Mouse (Mus musculus) left cerebral cortex, adult 18-20 months (tissue): ENCODE results near the gene Iglon5. TPM values are rescaled to one million over a fixed set of nuclear protein-coding genes. Genes with fewer than 3 reads are reported as not detected.

ENCODE experiments used
- DNase-seq, 2 experiments: peaks; one replicate each; pipeline ENCODE4 v3.0.0; 2021 to 2022; ENCODE audit warnings: low spot score in 2 of 2, mixed read lengths in 1 of 2
- long read RNA-seq, 2 experiments: library from polyadenylated mRNA; stranded (forward); transcript quantifications; one replicate each; pipeline ENCODE4 v2.0.0; 2021
- total RNA-seq, 2 experiments: library from RNA; stranded (reverse); gene quantifications; 2 replicates each; pipeline ENCODE4 v1.2.3; 2021

Iglon5 gene
- total RNA-seq, result 10 to 100 TPM; 20.6 to 24.9 TPM
- long read RNA-seq, experiment 1, partial matches to known transcripts, result 1 of 7 reads
- long read RNA-seq, experiment 1, other reads (novel, unspliced or antisense), result 5 of 7 reads
- long read RNA-seq, experiment 2, partial matches to known transcripts, result 1 of 6 reads
- long read RNA-seq, experiment 2, other reads (novel, unspliced or antisense), result 4 of 6 reads

- DNase-seq, result peak in 1 of 2 experiments; percentile 17
Observed at GRCm38 (mm10) chr7:43489631-43490125, at the start of gene Iglon5. TSS of gene Iglon5 (minus strand) at chr7:43490075.

DNA sequence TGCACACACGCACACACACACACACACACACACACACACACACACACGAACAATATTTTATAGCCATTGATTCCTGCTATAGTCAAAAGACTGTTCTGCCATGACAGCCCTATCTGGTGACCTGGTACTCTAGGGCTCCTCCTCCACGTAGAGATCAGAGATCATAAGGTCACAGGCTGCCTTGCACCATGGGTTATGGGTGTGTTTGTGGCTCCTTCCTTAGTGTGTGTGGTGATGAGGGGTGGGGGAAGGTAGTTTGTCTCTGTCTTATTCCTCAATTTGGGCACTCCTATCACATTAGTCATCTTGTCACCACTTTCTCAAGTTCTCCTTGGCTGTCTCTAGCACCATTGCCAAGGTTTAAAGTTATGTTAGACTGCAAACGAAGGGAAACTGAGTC is 48.6 kb upstream of the Iglon5 start:
- DNase-seq, result no peak

- no peak for DNase-seq
Observed at GRCm38 (mm10) chr7:43532936-43533505, 43.1 kb upstream of the Iglon5 start.

- DNase-seq, result no peak
Observed at GRCm38 (mm10) chr7:43530216-43530785, 40.4 kb upstream of the Iglon5 start.

DNA sequence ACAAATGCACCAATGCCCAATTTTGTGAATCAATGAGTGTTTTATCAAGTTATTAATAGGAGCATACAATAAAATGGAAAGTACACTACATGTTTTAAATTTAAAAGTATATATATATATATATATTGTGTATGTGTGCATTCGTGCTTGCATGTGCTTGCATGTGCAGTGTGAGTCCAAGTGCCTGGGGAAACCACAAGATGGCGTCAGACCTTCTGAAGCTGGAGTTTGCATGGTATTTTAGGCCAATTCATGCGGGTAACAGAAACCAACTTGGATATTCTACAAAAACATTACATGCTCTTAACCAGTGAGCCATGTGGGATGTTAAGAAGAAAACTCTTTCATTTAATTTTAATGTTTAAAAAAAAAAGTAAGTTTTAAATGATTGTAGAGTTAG is 35.4 kb upstream of the Iglon5 start:
- DNase-seq, result no peak

DNA sequence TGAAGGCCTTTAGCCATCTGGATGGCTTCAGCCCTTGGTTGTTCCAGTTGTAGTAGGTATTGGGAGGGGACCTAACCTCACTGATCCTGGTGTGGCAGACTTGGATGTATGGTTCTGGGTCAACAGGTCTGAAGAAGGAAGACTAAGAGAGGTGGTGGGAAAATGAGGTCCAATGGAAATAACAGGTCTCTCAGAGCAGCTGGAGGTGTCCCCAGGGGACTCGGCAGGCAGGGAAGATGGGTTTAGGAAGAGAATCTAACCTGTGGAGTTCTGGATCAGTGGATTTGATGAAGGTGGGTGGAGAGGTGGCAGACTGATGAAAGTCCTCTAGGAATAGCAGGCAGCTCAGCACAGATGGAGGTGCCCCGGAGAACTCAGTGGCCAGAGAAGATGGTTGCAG is 32.9 kb upstream of the Iglon5 start:
- DNase-seq, result no peak

DNA sequence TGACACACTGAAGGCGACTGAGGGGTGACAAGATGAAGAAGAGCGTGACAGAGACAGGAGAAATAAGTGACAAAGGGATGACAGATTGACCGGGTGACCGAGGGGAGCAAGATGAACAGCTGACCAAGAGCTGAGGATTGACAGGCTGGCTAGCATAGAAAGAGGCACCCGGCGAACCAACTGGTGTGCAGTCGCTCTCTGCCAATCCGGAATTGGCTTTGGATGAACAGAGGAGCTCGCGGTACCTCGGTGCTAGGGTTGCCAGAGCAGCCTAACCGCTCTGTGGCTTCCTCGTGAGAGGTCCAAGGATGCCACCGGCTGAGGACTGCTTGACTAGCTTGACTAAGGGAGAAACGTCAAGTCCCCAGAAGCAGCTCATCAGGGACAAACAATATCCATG is 28.5 kb upstream of the Iglon5 start:
- DNase-seq, result no peak

DNA sequence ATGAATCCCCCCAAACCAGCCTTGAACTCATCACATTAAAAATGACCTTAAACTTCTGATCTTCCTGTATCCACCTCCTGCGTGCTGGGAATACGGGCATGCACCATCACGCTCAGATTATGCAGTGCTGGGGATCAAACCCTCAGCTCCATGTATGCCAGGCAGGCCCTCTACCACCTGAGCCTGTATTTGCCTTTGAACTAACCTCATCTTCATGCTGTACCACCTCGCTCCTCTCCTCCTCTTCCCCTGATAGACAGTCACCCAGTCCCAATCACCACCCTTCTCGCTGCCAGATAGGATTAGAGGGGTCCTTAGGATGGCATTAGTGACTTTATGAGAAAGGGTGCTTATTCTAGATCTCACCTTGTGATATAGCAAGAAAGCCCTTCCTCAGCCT is 25.2 kb upstream of the Iglon5 start:
- DNase-seq, result no peak

GRCm38 (mm10) chr7:43512519-43512918 is 22.6 kb upstream of the Iglon5 start:
- DNase-seq, result no peak

GRCm38 (mm10) chr7:43511707-43512478 is 22.0 kb upstream of the Iglon5 start:
- no peak for DNase-seq

GRCm38 (mm10) chr7:43495343-43496021 is 5.6 kb upstream of the Iglon5 start:
- DNase-seq, result peak; percentile 73 to 75

DNA sequence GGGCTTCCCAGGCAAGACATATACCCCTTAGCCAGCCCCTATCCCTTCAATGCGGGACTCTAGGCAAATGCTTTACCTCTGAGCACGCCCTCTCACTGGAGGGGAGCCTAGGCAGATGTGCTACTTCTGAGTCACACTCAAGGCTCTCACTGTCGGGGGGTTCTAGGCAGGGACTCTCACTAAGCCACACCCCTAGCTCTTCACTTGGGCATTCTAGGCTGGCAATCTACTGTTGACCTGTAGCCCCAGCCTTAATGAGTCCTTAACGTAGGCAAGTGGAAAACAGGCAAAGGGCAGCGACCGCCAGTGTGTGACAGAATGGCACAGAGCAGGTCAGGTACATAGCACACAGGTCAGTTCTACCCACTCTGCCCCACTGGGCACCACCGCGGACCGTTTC is 986 bp upstream of the Iglon5 start:
- DNase-seq, result no peak

- peak; percentile 74 to 81 for DNase-seq
Observed at GRCm38 (mm10) chr7:43490182-43490584, 308 bp upstream of the Iglon5 start.

DNA sequence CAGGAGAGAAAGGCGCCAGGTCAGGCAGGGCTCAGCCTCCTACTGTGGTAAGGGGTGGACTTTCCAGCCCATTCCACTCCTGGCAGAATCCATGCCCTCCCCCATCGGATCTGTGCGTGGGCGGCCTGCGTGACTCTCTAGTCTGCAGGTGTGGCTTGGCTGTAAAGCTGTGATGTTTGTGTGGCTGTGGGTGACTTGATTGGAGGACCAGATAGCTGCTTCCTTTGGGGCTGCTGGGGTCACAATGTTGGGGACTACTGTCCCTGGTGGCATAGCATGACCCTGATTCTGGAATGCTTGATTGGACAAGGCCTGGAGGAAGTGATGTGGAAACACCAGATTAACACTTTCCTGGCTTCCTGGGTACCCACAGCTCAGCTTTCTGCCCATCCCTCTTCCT is 1.2 kb downstream of the Iglon5 start:
- peak; percentile 44 to 58 for DNase-seq

GRCm38 (mm10) chr7:43483236-43483635 is 6.6 kb downstream of the Iglon5 start:
- DNase-seq, result no peak

- DNase-seq, result no peak
Observed at GRCm38 (mm10) chr7:43482090-43482716, 7.7 kb downstream of the Iglon5 start.

DNA sequence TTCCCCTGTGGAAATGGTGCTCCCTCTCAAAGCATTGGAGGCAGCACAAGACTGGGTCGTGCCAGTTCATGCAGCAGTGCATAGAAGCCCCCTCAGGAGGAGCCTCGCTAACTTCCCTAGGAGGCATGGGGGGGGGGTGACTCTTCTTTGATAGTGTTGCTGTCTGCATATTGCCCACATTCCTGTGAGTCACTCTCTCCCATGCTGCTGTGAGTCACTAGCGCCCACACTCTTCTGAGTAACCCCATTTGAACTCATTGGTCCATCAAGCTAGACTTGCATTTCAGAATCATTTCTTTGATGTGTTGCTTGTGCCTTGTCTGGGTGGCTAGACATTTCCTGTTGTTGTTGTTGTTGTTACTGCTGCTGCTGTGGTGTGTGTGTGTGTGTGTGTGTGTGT is 8.7 kb downstream of the Iglon5 start:
- peak; percentile 76 to 81 for DNase-seq

- DNase-seq, result no peak
Observed at GRCm38 (mm10) chr7:43476376-43476775, 13.5 kb downstream of the Iglon5 start.

DNA sequence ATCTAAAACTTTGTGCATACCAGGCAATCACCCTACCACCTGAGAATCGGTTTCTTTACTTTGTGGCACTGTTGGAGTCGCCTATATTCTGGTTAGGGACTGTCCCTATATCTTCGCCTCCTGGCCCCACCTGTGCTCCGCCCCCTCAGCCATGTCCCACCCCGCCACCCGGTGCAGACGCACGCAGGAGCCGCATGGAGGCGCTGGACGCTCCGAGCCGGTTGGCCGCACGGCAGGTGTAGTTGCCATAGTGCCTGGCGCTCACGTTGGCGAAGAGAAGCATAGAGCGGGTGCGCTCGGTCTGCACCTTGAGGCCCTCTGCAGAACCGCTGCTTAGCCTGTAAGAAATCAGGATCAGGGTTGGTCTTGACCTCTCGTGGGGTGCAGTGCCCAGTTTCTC is 14.2 kb downstream of the Iglon5 start:
- no peak for DNase-seq

- DNase-seq, result peak; percentile 25 to 52
Observed at GRCm38 (mm10) chr7:43470373-43470772, 19.5 kb downstream of the Iglon5 start.
